Mouse (Mus musculus) MEL (cell line): Measurements from ENCODE around the gene Gm20388. TPM values are rescaled to one million over a fixed set of nuclear protein-coding genes. Genes with fewer than 3 reads are reported as not detected.

ENCODE experiments used
- DNase-seq: peaks from one replicate; pipeline ENCODE4 v3.0.0; 2011; ENCODE audit warnings: low read depth, low spot score
- H3K27ac ChIP-seq: 2 replicates; pipeline ENCODE4 v1.5.1; 2012; ENCODE audit warnings: low read depth, mild to moderate bottlenecking, control low read depth, low read length, moderate library complexity; ENCODE audit not compliant: control insufficient read depth
- H3K27me3 ChIP-seq, 2 experiments: fragments of 150-350 bp in 1 of 2; sonication (generic) in 1 of 2; 2 replicates each; pipeline ENCODE4 v1.6.1; 2012; ENCODE audit warnings: low read length in 2 of 2, mild to moderate bottlenecking in 2 of 2, improper control_type of control experiment in 1 of 2, moderate library complexity in 1 of 2; ENCODE audit not compliant: insufficient read depth in 2 of 2, control insufficient read depth in 1 of 2
- H3K36me3 ChIP-seq, 2 experiments: 2 replicates each; pipeline ENCODE4 v1.6.1; 2012 to 2014; ENCODE audit warnings: low read length in 2 of 2, improper control_type of control experiment in 1 of 2, inconsistent platforms in 1 of 2, mild to moderate bottlenecking in 1 of 2; ENCODE audit not compliant: insufficient read depth in 2 of 2, control insufficient read depth in 1 of 2
- H3K4me1 ChIP-seq, 2 experiments: fragments of 150-350 bp in 1 of 2; sonication (generic) in 1 of 2; 2 replicates each; pipeline ENCODE4 v1.6.1; 2012; ENCODE audit warnings: low read length in 2 of 2, improper control_type of control experiment in 1 of 2, mild to moderate bottlenecking in 1 of 2; ENCODE audit not compliant: insufficient read depth in 2 of 2, control insufficient read depth in 1 of 2
- H3K4me3 ChIP-seq, 2 experiments: fragments of 150-350 bp in 1 of 2; sonication (generic) in 1 of 2; 2 replicates each; pipeline ENCODE4 v1.5.1; 2012; ENCODE audit warnings: low read depth in 2 of 2, low read length in 2 of 2, mild to moderate bottlenecking in 2 of 2, moderate library complexity in 2 of 2, control low read depth in 1 of 2, improper control_type of control experiment in 1 of 2; ENCODE audit not compliant: control insufficient read depth in 1 of 2, insufficient read depth in 1 of 2
- H3K79me2 ChIP-seq: 2 replicates; pipeline ENCODE4 v1.6.1; 2012; ENCODE audit warnings: mild to moderate bottlenecking, low read length, moderate library complexity; ENCODE audit not compliant: control insufficient read depth, poor library complexity, insufficient read depth
- H3K9ac ChIP-seq: 2 replicates; pipeline ENCODE4 v1.6.1; 2012; ENCODE audit warnings: low read depth, mild to moderate bottlenecking, control low read depth, low read length, moderate library complexity; ENCODE audit not compliant: control insufficient read depth, poor library complexity, severe bottlenecking
- H3K9me3 ChIP-seq: fragments of 150-350 bp; sonication (generic); replicated peaks from 2 replicates; pipeline ENCODE4 v1.6.1; 2012; ENCODE audit warnings: mild to moderate bottlenecking, low read length, improper control_type of control experiment, moderate library complexity; ENCODE audit not compliant: insufficient read depth
- BHLHE40 ChIP-seq: IDR thresholded peaks from 2 replicates; pipeline ENCODE4 v1.6.1; 2012; ENCODE audit warnings: low read depth, mild to moderate bottlenecking, inconsistent platforms, low read length, improper control_type of control experiment, borderline replicate concordance
- CHD1 ChIP-seq: IDR thresholded peaks from 2 replicates; pipeline ENCODE4 v1.6.1; 2012; ENCODE audit warnings: low read depth, mild to moderate bottlenecking, inconsistent platforms, low read length, improper control_type of control experiment
- CTCF ChIP-seq, 3 experiments: IDR thresholded peaks in 2 of 3; conservative IDR thresholded peaks in 1 of 3; 2 replicates each; pipeline ENCODE4 v1.5.1; 2011 to 2012; ENCODE audit warnings: low read length in 3 of 3, low read depth in 2 of 3, mild to moderate bottlenecking in 2 of 3, improper control_type of control experiment in 1 of 3, inconsistent platforms in 1 of 3, mixed read lengths in 1 of 3, moderate library complexity in 1 of 3; ENCODE audit not compliant: control insufficient read depth in 1 of 3, insufficient read depth in 1 of 3, poor library complexity in 1 of 3, severe bottlenecking in 1 of 3
- E2F4 ChIP-seq: IDR thresholded peaks from 2 replicates; pipeline ENCODE4 v1.6.1; 2011; ENCODE audit warnings: low read depth, low read length, improper control_type of control experiment, borderline replicate concordance
- JUND ChIP-seq: IDR thresholded peaks from 2 replicates; pipeline ENCODE4 v1.6.1; 2011; ENCODE audit warnings: low read depth, mild to moderate bottlenecking, improper control_type of control experiment, low read length
- KAT2A ChIP-seq: conservative IDR thresholded peaks from 2 replicates; pipeline ENCODE4 v1.6.1; 2012; ENCODE audit warnings: low read depth, low read length, improper control_type of control experiment, inconsistent platforms
- MAZ ChIP-seq: IDR thresholded peaks from 2 replicates; pipeline ENCODE4 v1.6.1; 2012; ENCODE audit warnings: low read depth, mild to moderate bottlenecking, inconsistent platforms, low read length, improper control_type of control experiment
- MEF2A ChIP-seq: IDR thresholded peaks from 2 replicates; pipeline ENCODE4 v1.6.1; 2014; ENCODE audit warnings: low read depth, mild to moderate bottlenecking, inconsistent platforms, low read length, improper control_type of control experiment; ENCODE audit not compliant: poor library complexity, insufficient replicate concordance, severe bottlenecking; ENCODE audit errors: extremely low read depth
- MYB ChIP-seq: IDR thresholded peaks from 2 replicates; pipeline ENCODE4 v1.6.1; 2011; ENCODE audit warnings: mild to moderate bottlenecking, low read depth, low read length, improper control_type of control experiment
- MYC ChIP-seq: IDR thresholded peaks from 2 replicates; pipeline ENCODE4 v1.6.1; 2011; ENCODE audit warnings: low read depth, mild to moderate bottlenecking, low read length, improper control_type of control experiment, moderate library complexity
- NELFE ChIP-seq: IDR thresholded peaks from 2 replicates; pipeline ENCODE4 v1.6.1; 2011; ENCODE audit warnings: low read depth, low read length, improper control_type of control experiment
- NRF1 ChIP-seq: IDR thresholded peaks from 2 replicates; pipeline ENCODE4 v1.6.1; 2014; ENCODE audit warnings: low read depth, mild to moderate bottlenecking, inconsistent platforms, low read length, improper control_type of control experiment, moderate library complexity; ENCODE audit not compliant: poor library complexity, insufficient read depth, severe bottlenecking
- POLR2A ChIP-seq, 2 experiments: IDR thresholded peaks; 2 replicates each; pipeline ENCODE4 v1.6.1; 2011 to 2012; ENCODE audit warnings: low read length in 2 of 2, mild to moderate bottlenecking in 2 of 2, control low read depth in 1 of 2, improper control_type of control experiment in 1 of 2, low read depth in 1 of 2, moderate library complexity in 1 of 2; ENCODE audit not compliant: control insufficient read depth in 1 of 2, insufficient read depth in 1 of 2, poor library complexity in 1 of 2
- POLR2AphosphoS2 ChIP-seq: IDR thresholded peaks from 2 replicates; pipeline ENCODE4 v1.6.1; 2011; ENCODE audit warnings: low read length, improper control_type of control experiment
- RAD21 ChIP-seq: IDR thresholded peaks from 2 replicates; pipeline ENCODE4 v1.6.1; 2011; ENCODE audit warnings: mild to moderate bottlenecking, low read depth, low read length, improper control_type of control experiment
- SMC3 ChIP-seq: IDR thresholded peaks from 2 replicates; pipeline ENCODE4 v1.6.1; 2011; ENCODE audit warnings: low read depth, low read length, improper control_type of control experiment
- TBP ChIP-seq: IDR thresholded peaks from 2 replicates; pipeline ENCODE4 v1.8.0; 2011; ENCODE audit warnings: low read depth, low read length, improper control_type of control experiment
- UBTF ChIP-seq: IDR thresholded peaks from 2 replicates; pipeline ENCODE4 v1.6.1; 2012; ENCODE audit warnings: low read depth, mild to moderate bottlenecking, inconsistent platforms, low read length, improper control_type of control experiment, moderate library complexity, borderline replicate concordance; ENCODE audit not compliant: insufficient read depth
- USF1 ChIP-seq: IDR thresholded peaks from 2 replicates; pipeline ENCODE4 v1.6.1; 2014; ENCODE audit warnings: low read depth, mild to moderate bottlenecking, inconsistent platforms, low read length, improper control_type of control experiment, moderate library complexity
- ZC3H11A ChIP-seq: IDR thresholded peaks from 2 replicates; pipeline ENCODE4 v1.6.1; 2012; ENCODE audit warnings: low read depth, mild to moderate bottlenecking, inconsistent platforms, low read length, improper control_type of control experiment
- ZKSCAN1 ChIP-seq: IDR thresholded peaks from 2 replicates; pipeline ENCODE4 v1.6.1; 2012; ENCODE audit warnings: low read depth, mild to moderate bottlenecking, inconsistent platforms, low read length, improper control_type of control experiment, moderate library complexity
- ZMIZ1 ChIP-seq: IDR thresholded peaks from 2 replicates; pipeline ENCODE4 v1.6.1; 2012; ENCODE audit warnings: low read depth, mild to moderate bottlenecking, inconsistent platforms, low read length, improper control_type of control experiment, moderate library complexity
- polyA plus RNA-seq, 2 experiments: library from polyadenylated mRNA; stranded (reverse) in 1 of 2; unstranded in 1 of 2; fragments of >175 nt in 1 of 2; fragments of >200 nt in 1 of 2; gene quantifications; 2 replicates each; pipeline versions ENCODE4 v1.2.1 to v1.2.4; 2012; ENCODE audit warnings: low replicate concordance in 2 of 2, low read depth in 1 of 2; ENCODE audit not compliant: insufficient read length in 2 of 2, insufficient read depth in 1 of 2, missing spikeins in 1 of 2
- total RNA-seq: library from RNA; depleted of rRNA; stranded (reverse); fragments of 300-350 nt; gene quantifications from 2 replicates; pipeline ENCODE4 v1.2.3, GENCODE M21; 2012

Gm20388 gene
- total and polyA plus RNA-seq, 3 experiments: 11.1 to 17.8 TPM; not detected in 1

DNA sequence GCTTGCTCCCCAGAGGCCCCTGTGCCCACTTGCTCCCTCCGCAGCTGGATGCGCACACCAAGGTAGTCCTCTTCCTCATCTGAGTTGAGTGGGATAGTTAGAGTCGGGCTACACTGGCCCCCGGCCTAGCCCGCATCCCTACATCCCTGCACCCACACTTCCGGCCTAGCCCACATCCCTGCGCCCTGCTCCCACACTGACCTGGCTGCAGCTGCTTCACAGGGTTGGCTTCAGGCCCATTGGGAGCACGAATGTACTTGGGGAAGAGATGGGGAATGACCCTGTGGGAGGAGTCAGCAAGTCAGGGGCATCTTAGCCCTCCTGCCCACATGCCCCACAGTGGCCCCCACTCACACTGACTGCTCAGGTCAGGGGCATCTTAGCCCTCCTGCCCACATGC lies 2571.8 kb downstream of the Gm20388 start:
- Histone ChIP-seq H3K79me2 (no peaks in the 10 kb centered on the region), H3K27me3 (no peaks in the 10 kb centered on the region), H3K4me3 (no peak overlapping the region), H3K36me3 (peaks cover 0 to 1% of the 10 kb centered on the region in 2 experiments; a peak in 1 of 4 replicates), H3K4me1 (no peaks in the 10 kb centered on the region), H3K9me3 (no peaks in the 10 kb centered on the region), H3K27ac (no peak overlapping the region), H3K9ac (no peak overlapping the region)
- no peak for DNase-seq
- TF ChIP-seq JUND (no peak), MAZ (no peak), NRF1 (no peak), NELFE (no peak), ZC3H11A (no peak), POLR2AphosphoS2 (no peak), E2F4 (no peak), BHLHE40 (no peak), KAT2A (no peak), ZMIZ1 (no peak), TBP (no peak), SMC3 (no peak), CHD1 (no peak), UBTF (no peak), USF1 (no peak), ZKSCAN1 (no peak), POLR2A (IDR thresholded peaks at IDR 0.05; ENCODE audit: control insufficient read depth in 1 of 2, insufficient read depth in 1 of 2, low read depth in 1 of 2, low read length in 2 of 2, poor library complexity in 1 of 2) (no peak)

DNA sequence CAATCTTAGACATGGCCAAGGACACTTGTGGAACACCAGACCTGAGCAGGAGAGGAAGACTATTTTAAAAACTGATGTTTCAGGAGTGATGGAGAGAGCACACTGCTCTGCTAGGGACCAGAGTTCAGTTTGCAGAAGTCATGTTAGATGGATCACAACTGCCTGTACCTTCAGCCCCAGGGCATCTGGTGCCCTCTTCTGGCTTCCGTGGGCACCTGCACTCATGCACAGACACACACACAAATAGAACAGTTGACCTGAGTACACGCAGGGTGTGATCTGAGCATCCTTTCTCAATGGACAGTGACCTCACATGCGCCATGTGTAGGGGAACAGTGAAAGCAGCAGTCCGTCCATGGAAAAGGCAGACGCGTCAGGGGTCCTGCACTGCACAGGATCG lies 2573.2 kb downstream of the Gm20388 start:
- H3K4me1 ChIP-seq: no peaks in the 10 kb centered on the region

More for the DNA sequence above, 2573.2 kb downstream of the Gm20388 start:
- H3K9ac ChIP-seq: no peak overlapping the region
- no peaks in the 10 kb centered on the region for H3K27me3 ChIP-seq
- TF ChIP-seq NRF1: no peak
- peak; percentile 48 for TF ChIP-seq SMC3
- TF ChIP-seq MEF2A: no peak
- TF ChIP-seq JUND: no peak
- TF ChIP-seq MYC: 0 out of 2 replicates have a peak, but pooled peaks have one; percentile 20
- peak; percentile 45 for TF ChIP-seq RAD21
- TF ChIP-seq POLR2AphosphoS2: 0 out of 2 replicates have a peak, but pooled peaks have one; percentile 21
- TF ChIP-seq CTCF (IDR thresholded peaks at IDR 0.05 in 2 of 3, conservative IDR thresholded peaks at IDR 0.05 in 1 of 3; ENCODE audit: control insufficient read depth in 1 of 3, insufficient read depth in 1 of 3, low read depth in 2 of 3, low read length in 3 of 3, poor library complexity in 1 of 3, severe bottlenecking in 1 of 3): peak; percentile 56 to 68 (median 62)
- 0 out of 2 replicates have a peak, but pooled peaks have one; percentile 2 for TF ChIP-seq MYB
- H3K9me3 ChIP-seq: no peaks in the 10 kb centered on the region
- peak; percentile 59 for DNase-seq
- H3K27ac ChIP-seq: no peak overlapping the region
- H3K4me3 ChIP-seq: no peak overlapping the region
- no peaks in the 10 kb centered on the region for H3K79me2 ChIP-seq
- H3K36me3 ChIP-seq: peaks cover 0 to 1% of the 10 kb centered on the region in 2 experiments; a peak in 1 of 4 replicates
